Mouse (Mus musculus): ENCODE measurements at regions not wholly inside any gene's neighbourhood (a gene's known extent, or its start where the extent isn't known, plus 50 kb on each side); places are given as distances from the start of the nearest gene placed in this dataset.

DNA sequence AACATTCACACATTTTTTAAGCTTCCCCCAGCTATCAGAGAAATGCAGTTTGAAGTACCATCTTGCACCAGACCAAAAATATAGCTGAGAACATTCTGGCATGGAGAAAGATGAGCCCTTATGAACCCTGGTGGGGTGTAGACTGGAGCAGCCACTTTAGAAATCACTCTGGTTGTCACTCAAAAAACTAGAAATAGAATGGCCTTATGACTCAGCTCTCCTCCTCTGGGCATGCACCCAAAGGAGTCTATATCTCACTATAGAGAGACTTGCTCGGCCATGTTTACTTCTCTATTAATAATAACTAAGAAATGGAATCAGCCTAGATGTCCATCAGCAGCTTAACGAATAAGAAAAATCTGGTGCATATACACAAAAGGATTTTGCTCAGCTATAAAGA lies 436.5 kb upstream of the Rgma start:
- no peak for ATAC-seq (ENCODE audit: insufficient number of reproducible peaks, low FRiP score, low TSS enrichment, low read depth)
- no peaks in the 10 kb centered on the region for H3K27me3 ChIP-seq
- H3K9me3 ChIP-seq (replicated peaks): no peaks in the 10 kb centered on the region
- no peaks in the 10 kb centered on the region for H3K36me3 ChIP-seq
- H3K9ac ChIP-seq: no peak overlapping the region
- H3K4me1 ChIP-seq: no peaks in the 10 kb centered on the region
- H3K4me2 ChIP-seq (replicated peaks): no peak overlapping the region
- no peak overlapping the region for H3K4me3 ChIP-seq (replicated peaks)
- no peak overlapping the region for H3K27ac ChIP-seq (replicated peaks)
- 75% methylated on average over 2 of the region's 2 CpGs for WGBS

DNA sequence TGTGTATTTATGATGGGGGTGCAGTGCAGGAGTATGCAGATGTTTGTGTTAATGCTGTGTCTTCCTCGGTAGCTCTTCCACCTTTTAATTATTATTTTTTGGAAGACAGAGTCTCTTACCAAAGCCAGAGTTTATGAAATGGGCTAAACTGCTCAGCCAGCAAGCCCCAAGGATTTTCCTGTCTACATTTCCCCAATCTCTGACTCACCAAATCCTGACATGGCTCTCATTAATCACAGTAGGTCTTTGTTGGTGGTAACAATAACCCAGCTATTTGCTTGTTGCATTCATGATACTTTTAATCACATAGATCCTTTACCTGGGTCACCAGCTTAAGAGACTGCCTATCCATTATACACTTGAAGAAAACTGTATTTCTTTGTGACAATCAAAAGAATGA lies 427.8 kb upstream of the Rgma start:
- no peak overlapping the region for H3K27ac ChIP-seq (replicated peaks)
- no peak overlapping the region for H3K4me3 ChIP-seq (replicated peaks)
- H3K27me3 ChIP-seq: no peaks in the 10 kb centered on the region
- H3K9ac ChIP-seq: no peak overlapping the region
- WGBS: 61% methylated on average over 1 of the region's 1 CpGs
- no peaks in the 10 kb centered on the region for H3K9me3 ChIP-seq (replicated peaks)
- no peaks in the 10 kb centered on the region for H3K36me3 ChIP-seq
- H3K4me2 ChIP-seq (replicated peaks): no peak overlapping the region
- 0 out of 2 replicates have a peak, but pooled peaks cover 5% of the 10 kb centered on the region for H3K4me1 ChIP-seq
- no peak for ATAC-seq (ENCODE audit: insufficient number of reproducible peaks, low FRiP score, low TSS enrichment, low read depth)

DNA sequence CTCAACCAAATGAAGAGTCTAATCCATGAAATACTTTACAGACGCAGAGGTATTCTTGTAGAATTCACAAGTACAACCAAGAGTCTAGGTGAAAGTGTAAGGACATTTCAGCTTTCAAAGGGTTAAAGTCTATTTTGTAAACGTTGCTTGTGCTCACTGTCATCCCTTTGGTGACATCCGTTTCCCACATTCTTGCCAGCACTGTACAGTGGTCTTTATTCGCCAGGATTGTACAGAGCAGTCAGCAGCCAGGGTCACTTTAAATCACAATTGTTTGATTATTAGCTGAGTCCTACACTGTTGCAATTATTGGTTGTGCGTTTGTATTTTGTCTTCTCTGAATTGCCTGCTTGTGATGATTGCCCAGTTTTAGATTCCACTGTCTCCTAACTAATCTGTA lies 427.3 kb upstream of the Rgma start:
- no peak overlapping the region for H3K4me2 ChIP-seq (replicated peaks)
- ATAC-seq (ENCODE audit: insufficient number of reproducible peaks, low FRiP score, low TSS enrichment, low read depth): no peak
- H3K4me3 ChIP-seq (replicated peaks): no peak overlapping the region
- 34% methylated on average over 5 of the region's 5 CpGs for WGBS
- 0 out of 2 replicates have a peak, but pooled peaks cover 5% of the 10 kb centered on the region for H3K4me1 ChIP-seq
- no peaks in the 10 kb centered on the region for H3K36me3 ChIP-seq
- no peak overlapping the region for H3K27ac ChIP-seq (replicated peaks)
- no peak overlapping the region for H3K9ac ChIP-seq
- no peaks in the 10 kb centered on the region for H3K9me3 ChIP-seq (replicated peaks)
- H3K27me3 ChIP-seq: no peaks in the 10 kb centered on the region

DNA sequence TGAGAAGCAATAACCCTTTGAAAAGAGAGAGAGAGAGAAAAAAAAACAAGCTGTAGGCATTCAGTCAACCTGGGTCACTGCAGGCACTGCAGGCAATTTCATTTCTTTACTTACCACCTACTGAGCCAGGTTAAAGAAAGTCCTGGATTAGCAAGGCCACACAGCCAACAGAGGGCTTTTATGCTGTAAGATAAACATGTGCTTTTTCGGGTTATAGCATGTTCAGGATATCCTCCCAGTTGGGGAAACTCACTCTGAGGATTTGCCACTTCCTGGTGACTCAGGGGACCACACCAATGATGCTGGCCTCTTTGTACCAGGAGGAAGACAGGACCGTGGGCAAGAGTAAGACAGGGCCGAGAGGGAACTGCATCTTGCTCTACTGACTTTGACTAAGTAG lies 426.6 kb upstream of the Rgma start:
- no peaks in the 10 kb centered on the region for H3K27me3 ChIP-seq
- H3K4me1 ChIP-seq: 0 out of 2 replicates have a peak, but pooled peaks cover 5% of the 10 kb centered on the region
- no peak overlapping the region for H3K4me3 ChIP-seq (replicated peaks)
- H3K27ac ChIP-seq (replicated peaks): no peak overlapping the region
- H3K4me2 ChIP-seq (replicated peaks): no peak overlapping the region
- 46% methylated on average over 3 of the region's 3 CpGs for WGBS
- no peaks in the 10 kb centered on the region for H3K36me3 ChIP-seq
- ATAC-seq (ENCODE audit: insufficient number of reproducible peaks, low FRiP score, low TSS enrichment, low read depth): no peak
- H3K9me3 ChIP-seq (replicated peaks): no peaks in the 10 kb centered on the region
- H3K9ac ChIP-seq: no peak overlapping the region

DNA sequence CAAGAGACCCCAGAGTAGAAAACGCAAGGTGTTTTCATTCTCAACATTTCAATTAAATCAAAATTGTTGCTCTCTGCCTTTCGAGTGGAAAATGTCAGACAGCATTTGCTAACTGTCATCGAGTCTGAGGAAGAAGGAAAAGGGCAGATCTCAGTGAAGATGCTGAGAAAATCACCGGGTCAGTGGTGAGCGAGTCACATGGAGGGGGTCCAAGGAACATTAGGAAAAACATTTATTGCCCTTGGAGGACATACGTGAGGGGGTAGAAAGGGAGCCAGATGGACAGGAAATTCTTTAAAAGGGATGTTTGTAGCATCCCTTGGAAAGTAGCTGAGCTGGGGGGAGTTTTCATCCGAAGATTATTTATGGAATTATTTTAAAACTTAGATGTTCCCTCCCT lies 425.4 kb upstream of the Rgma start:
- Histone ChIP-seq H3K4me2 (replicated peaks) (no peak overlapping the region), H3K4me3 (replicated peaks) (no peak overlapping the region), H3K27me3 (no peaks in the 10 kb centered on the region), H3K27ac (replicated peaks) (no peak overlapping the region), H3K36me3 (no peaks in the 10 kb centered on the region), H3K9ac (no peak overlapping the region), H3K9me3 (replicated peaks) (no peaks in the 10 kb centered on the region), H3K4me1 (0 out of 2 replicates have a peak, but pooled peaks cover 5% of the 10 kb centered on the region)
- no peak for ATAC-seq (ENCODE audit: insufficient number of reproducible peaks, low FRiP score, low TSS enrichment, low read depth)
- WGBS: 50% methylated on average over 7 of the region's 7 CpGs

DNA sequence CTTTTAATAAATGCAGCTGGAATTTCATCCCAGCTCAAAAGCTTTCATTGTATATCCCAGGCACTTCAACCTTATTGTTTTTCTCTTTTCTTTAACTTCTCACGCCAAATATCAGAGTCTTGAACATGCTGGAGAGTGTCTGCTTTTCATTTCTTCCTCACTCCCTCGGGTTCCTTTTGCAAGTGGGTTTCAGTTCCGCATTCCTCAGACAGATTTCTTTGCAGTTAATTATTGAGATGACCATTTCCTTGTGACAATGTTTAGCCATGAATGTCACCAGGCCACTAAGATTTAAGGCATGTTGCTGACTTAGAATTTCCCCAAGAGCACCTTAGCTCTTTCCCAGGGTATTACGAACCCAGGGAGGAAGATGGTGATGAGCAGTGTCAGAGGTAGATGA lies 417.6 kb upstream of the Rgma start:
- 37% methylated on average over 4 of the region's 4 CpGs for WGBS
- no peaks in the 10 kb centered on the region for H3K27me3 ChIP-seq

DNA sequence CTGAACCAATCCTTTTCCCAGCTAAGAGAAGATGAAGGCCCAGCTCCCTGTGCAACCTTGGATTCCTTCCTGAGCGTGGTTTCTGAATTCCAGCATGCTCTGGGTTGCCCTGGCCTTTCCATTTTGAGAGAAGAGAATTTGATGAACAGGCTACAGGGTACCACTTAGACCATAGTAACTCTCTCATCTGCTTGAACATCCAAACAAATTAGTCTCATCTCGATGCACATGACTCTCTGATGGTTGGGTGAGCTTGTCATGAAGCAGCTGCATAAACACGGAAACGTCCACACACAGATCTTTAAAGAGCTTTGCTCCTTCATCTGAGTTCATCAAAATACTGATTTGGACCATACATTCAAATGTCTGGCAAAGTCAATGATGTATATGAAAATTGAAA lies 414.0 kb upstream of the Rgma start:
- ATAC-seq (ENCODE audit: insufficient number of reproducible peaks, low FRiP score, low TSS enrichment, low read depth): no peak
- 62% methylated on average over 4 of the region's 4 CpGs for WGBS
- Histone ChIP-seq H3K9ac (no peak overlapping the region), H3K4me2 (replicated peaks) (no peak overlapping the region), H3K4me1 (peaks cover 8% of the 10 kb centered on the region; the same call in 1 of the 2 replicates), H3K4me3 (replicated peaks) (no peak overlapping the region), H3K9me3 (replicated peaks) (no peaks in the 10 kb centered on the region), H3K27me3 (no peaks in the 10 kb centered on the region), H3K27ac (replicated peaks) (no peak overlapping the region), H3K36me3 (no peaks in the 10 kb centered on the region)

More for the DNA sequence above, 417.6 kb upstream of the Rgma start:
- no peak overlapping the region for H3K9ac ChIP-seq
- H3K4me1 ChIP-seq: no peaks in the 10 kb centered on the region
- no peaks in the 10 kb centered on the region for H3K36me3 ChIP-seq
- no peak overlapping the region for H3K27ac ChIP-seq (replicated peaks)
- no peak overlapping the region for H3K4me2 ChIP-seq (replicated peaks)
- no peaks in the 10 kb centered on the region for H3K9me3 ChIP-seq (replicated peaks)
- H3K4me3 ChIP-seq (replicated peaks): no peak overlapping the region
- no peak for ATAC-seq (ENCODE audit: insufficient number of reproducible peaks, low FRiP score, low TSS enrichment, low read depth)

DNA sequence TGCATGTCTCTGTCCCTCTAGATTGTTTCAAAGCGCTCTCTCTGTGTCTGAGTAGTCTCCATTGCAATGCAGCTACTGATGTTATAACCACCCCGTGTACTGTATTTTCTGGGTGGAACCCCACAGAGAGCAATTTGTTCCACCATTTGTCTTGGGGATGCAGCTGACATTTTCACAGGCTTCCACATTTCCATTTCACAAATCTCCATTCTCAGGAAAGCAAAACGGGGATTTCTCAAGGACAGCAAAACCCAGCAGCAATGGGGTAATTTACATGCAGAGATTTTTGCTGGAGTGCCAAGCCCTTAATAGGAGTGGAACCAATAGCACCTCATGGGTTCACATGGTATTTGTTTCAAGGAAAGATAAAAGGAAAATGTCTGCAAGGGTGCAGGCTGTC lies 412.5 kb upstream of the Rgma start:
- Histone ChIP-seq H3K9ac (no peak overlapping the region), H3K27ac (replicated peaks) (no peak overlapping the region), H3K4me2 (replicated peaks) (no peak overlapping the region), H3K4me1 (peaks cover 8% of the 10 kb centered on the region; the same call in 1 of the 2 replicates), H3K4me3 (replicated peaks) (no peak overlapping the region), H3K36me3 (no peaks in the 10 kb centered on the region), H3K9me3 (replicated peaks) (no peaks in the 10 kb centered on the region), H3K27me3 (no peaks in the 10 kb centered on the region)
- WGBS: 35% methylated on average over 3 of the region's 3 CpGs
- no peak for ATAC-seq (ENCODE audit: insufficient number of reproducible peaks, low FRiP score, low TSS enrichment, low read depth)

DNA sequence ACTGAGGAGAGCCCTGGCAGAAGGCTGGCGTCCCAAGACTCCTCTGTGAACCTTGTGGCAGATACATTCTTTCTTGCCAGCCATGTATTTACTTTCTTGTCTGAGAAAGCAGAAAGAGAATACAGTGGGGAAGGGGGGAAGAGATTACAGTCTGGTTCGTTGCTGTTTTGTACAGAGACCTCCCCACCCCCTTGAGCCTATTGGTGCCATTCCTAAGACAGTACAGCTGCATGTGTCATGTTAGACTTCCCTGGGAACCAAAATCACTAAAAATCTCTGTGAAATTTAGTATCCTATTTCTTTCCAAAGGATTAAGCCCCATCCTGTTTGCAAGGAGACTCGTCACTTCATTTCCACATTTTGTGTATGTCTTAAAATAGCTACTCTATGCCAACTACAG lies 411.4 kb upstream of the Rgma start:
- no peaks in the 10 kb centered on the region for H3K9me3 ChIP-seq (replicated peaks)
- H3K4me1 ChIP-seq: peaks cover 8% of the 10 kb centered on the region; the same call in 1 of the 2 replicates
- no peak overlapping the region for H3K27ac ChIP-seq (replicated peaks)
- H3K9ac ChIP-seq: no peak overlapping the region
- ATAC-seq (ENCODE audit: insufficient number of reproducible peaks, low FRiP score, low TSS enrichment, low read depth): no peak
- no peak overlapping the region for H3K4me3 ChIP-seq (replicated peaks)
- no peaks in the 10 kb centered on the region for H3K36me3 ChIP-seq
- WGBS: 66% methylated on average over 3 of the region's 3 CpGs
- no peaks in the 10 kb centered on the region for H3K27me3 ChIP-seq
- H3K4me2 ChIP-seq (replicated peaks): no peak overlapping the region

DNA sequence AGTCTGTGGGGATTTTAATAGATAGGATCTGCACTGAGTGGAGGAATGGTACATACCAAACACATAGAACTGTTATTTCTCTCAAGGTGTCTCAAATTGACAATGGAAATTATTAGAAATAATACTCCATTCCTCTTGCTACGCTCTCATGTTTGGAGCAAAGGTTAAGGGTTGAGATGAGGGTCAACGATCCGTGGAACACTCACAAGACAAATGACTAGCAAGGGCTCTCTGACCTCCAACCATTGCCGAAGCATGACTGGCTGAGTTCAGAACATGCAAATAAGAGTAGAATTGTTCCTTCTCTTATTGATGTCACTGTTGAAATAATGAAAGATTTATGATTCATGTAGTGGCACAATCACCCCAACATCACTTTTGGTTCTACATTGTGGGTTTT lies 407.1 kb upstream of the Rgma start:
- H3K9me3 ChIP-seq (replicated peaks): no peaks in the 10 kb centered on the region
- no peak for ATAC-seq (ENCODE audit: insufficient number of reproducible peaks, low FRiP score, low TSS enrichment, low read depth)
- H3K4me2 ChIP-seq (replicated peaks): no peak overlapping the region
- H3K4me1 ChIP-seq: peaks cover 8% of the 10 kb centered on the region; the same call in 1 of the 2 replicates
- no peak overlapping the region for H3K27ac ChIP-seq (replicated peaks)
- no peak overlapping the region for H3K9ac ChIP-seq
- no peaks in the 10 kb centered on the region for H3K36me3 ChIP-seq
- 75% methylated on average over 4 of the region's 4 CpGs for WGBS
- no peak overlapping the region for H3K4me3 ChIP-seq (replicated peaks)
- H3K27me3 ChIP-seq: no peaks in the 10 kb centered on the region

DNA sequence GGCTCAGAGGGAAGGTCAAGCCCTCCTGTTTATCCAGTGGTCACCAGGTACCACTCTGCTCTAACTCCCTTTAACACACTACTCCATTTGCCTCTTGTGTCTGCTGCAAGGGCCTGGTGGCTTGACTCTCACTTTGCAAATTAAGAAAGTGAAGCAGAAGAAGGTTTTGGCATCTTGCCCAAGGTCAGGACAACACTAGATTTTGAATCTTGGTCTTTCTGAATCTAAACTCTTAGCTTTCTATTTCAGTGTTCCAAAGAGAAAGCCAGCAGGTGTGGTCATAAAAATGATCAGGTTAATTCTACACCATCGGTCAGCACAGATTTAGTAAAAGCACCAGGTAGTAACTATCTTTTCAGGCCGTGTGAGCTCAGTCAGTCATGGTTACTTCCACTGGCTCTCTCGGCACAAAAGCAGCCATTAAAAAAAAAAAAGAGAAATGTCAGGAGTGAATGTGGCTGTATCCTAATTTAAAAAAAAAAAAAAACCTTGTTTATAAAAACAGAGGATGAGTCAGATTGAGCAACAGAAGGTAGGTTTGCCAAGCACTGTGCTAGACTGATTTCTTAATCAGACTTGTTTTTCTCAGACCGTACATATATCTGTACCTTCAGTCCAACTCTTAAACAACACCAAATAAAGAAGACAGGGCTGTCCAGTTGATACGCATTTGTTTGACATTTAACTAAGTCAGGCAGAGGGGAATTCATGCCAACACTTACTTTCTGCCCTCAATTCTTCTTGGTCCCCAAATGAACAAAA lies 403.6 kb upstream of the Rgma start:
- no peak overlapping the region for H3K27ac ChIP-seq (replicated peaks)
- no peak for ATAC-seq (ENCODE audit: insufficient number of reproducible peaks, low FRiP score, low TSS enrichment, low read depth)
- no peak overlapping the region for H3K4me2 ChIP-seq (replicated peaks)
- no peaks in the 10 kb centered on the region for H3K4me1 ChIP-seq
- no peaks in the 10 kb centered on the region for H3K27me3 ChIP-seq
- no peak overlapping the region for H3K9ac ChIP-seq
- H3K36me3 ChIP-seq: no peaks in the 10 kb centered on the region
- WGBS: 74% methylated on average over 5 of the region's 5 CpGs
- no peak overlapping the region for H3K4me3 ChIP-seq (replicated peaks)
- H3K9me3 ChIP-seq (replicated peaks): no peaks in the 10 kb centered on the region

DNA sequence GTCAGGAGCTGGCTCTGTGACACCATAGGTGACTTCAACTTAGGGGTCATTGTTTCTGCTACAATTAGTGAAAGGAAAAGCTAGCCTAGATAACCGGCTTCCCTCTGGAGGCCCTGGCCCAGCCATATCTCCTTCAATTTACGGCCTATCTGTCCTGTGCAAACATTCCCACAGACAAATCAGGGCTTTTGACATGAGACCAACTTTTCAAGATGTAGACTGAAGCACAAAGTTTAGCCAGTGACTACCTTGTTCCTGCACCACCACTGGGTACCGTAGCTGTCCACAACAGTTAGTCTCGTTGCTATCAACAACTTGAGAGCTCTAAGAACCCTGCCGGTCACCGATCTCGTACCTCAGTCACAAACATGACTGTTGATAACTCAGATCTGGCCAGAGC lies 402.9 kb upstream of the Rgma start:
- Histone ChIP-seq H3K9me3 (replicated peaks) (no peaks in the 10 kb centered on the region), H3K27me3 (no peaks in the 10 kb centered on the region), H3K4me2 (replicated peaks) (no peak overlapping the region), H3K36me3 (no peaks in the 10 kb centered on the region), H3K9ac (no peak overlapping the region), H3K27ac (replicated peaks) (no peak overlapping the region), H3K4me1 (no peaks in the 10 kb centered on the region), H3K4me3 (replicated peaks) (no peak overlapping the region)
- ATAC-seq (ENCODE audit: insufficient number of reproducible peaks, low FRiP score, low TSS enrichment, low read depth): no peak
- WGBS: 88% methylated on average over 7 of the region's 7 CpGs

Data from embryonic facial prominence, embryonic 15.5 days (tissue).